Mouse (Mus musculus): Measurements from ENCODE around the gene Shroom4. TPM values are rescaled to one million over a fixed set of nuclear protein-coding genes. Genes with fewer than 3 reads are reported as not detected.

Shroom4 gene
- polyA plus RNA-seq, 1 experiment from 2014 or later: 4.4 TPM

- no peak overlapping the region for H3K4me3 ChIP-seq (ENCODE audit: low read depth, low read length)
- TF ChIP-seq EP300 (IDR thresholded peaks at IDR 0.05) (no peak), CTCF (IDR thresholded peaks at IDR 0.05) (no peak)
- no peak overlapping the region for H3K27ac ChIP-seq (ENCODE audit: low read length)
- no peaks in the 10 kb centered on the region for H3K36me3 ChIP-seq (ENCODE audit: insufficient read depth, low read length)
- no peak overlapping the region for H3K4me2 ChIP-seq (replicated peaks; ENCODE audit: low read depth, low read length)
- H3K9ac ChIP-seq (replicated peaks; ENCODE audit: low read depth): no peak overlapping the region
- H3K27me3 ChIP-seq (replicated peaks; ENCODE audit: insufficient read depth, low read length): no peaks in the 10 kb centered on the region
- H3K9me3 ChIP-seq (ENCODE audit: low read length): no peaks in the 10 kb centered on the region
- 58% methylated on average over 3 of the region's 3 CpGs for WGBS
- DNase-seq (ENCODE audit: low spot score) (no peak), ATAC-seq (no peak)
- H3K4me1 ChIP-seq (ENCODE audit: insufficient read depth, low read depth, low read length): no peaks in the 10 kb centered on the region
Observed at GRCm38 (mm10) chrX:6517217-6517616, 117.6 kb downstream of the Shroom4 start.

GRCm38 (mm10) chrX:6518421-6518820, 118.8 kb downstream of the Shroom4 start:
- ATAC-seq (peak; percentile 32), DNase-seq (ENCODE audit: low spot score) (peak; percentile 10)
- Histone ChIP-seq H3K27ac (ENCODE audit: low read length) (no peak overlapping the region), H3K36me3 (ENCODE audit: insufficient read depth, low read length) (no peaks in the 10 kb centered on the region), H3K27me3 (replicated peaks; ENCODE audit: insufficient read depth, low read length) (no peaks in the 10 kb centered on the region), H3K4me3 (ENCODE audit: low read depth, low read length) (no peak overlapping the region), H3K4me1 (ENCODE audit: insufficient read depth, low read depth, low read length) (no peaks in the 10 kb centered on the region), H3K4me2 (replicated peaks; ENCODE audit: low read depth, low read length) (no peak overlapping the region), H3K9ac (replicated peaks; ENCODE audit: low read depth) (no peak overlapping the region), H3K9me3 (ENCODE audit: low read length) (no peaks in the 10 kb centered on the region)
- no peak for TF ChIP-seq CTCF (IDR thresholded peaks at IDR 0.05)
- peak; percentile 67 for TF ChIP-seq EP300 (IDR thresholded peaks at IDR 0.05)
- 17% methylated on average over 2 of the region's 2 CpGs for WGBS

GRCm38 (mm10) chrX:6522935-6523334, 123.3 kb downstream of the Shroom4 start:
- no peaks in the 10 kb centered on the region for H3K36me3 ChIP-seq (ENCODE audit: insufficient read depth, low read length)
- ATAC-seq (no peak), DNase-seq (ENCODE audit: low spot score) (peak; percentile 50)
- no peak overlapping the region for H3K9ac ChIP-seq (replicated peaks; ENCODE audit: low read depth)
- H3K4me2 ChIP-seq (replicated peaks; ENCODE audit: low read depth, low read length): no peak overlapping the region
- H3K4me3 ChIP-seq (ENCODE audit: low read depth, low read length): no peak overlapping the region
- no peaks in the 10 kb centered on the region for H3K27me3 ChIP-seq (replicated peaks; ENCODE audit: insufficient read depth, low read length)
- H3K9me3 ChIP-seq (ENCODE audit: low read length): no peaks in the 10 kb centered on the region
- H3K4me1 ChIP-seq (ENCODE audit: insufficient read depth, low read depth, low read length): no peaks in the 10 kb centered on the region
- no peak overlapping the region for H3K27ac ChIP-seq (ENCODE audit: low read length)
- WGBS: 52% methylated on average over 2 of the region's 2 CpGs
- TF ChIP-seq EP300 (IDR thresholded peaks at IDR 0.05): no peak
- peak; percentile 60 for TF ChIP-seq CTCF (IDR thresholded peaks at IDR 0.05)

- no peaks in the 10 kb centered on the region for H3K4me1 ChIP-seq (ENCODE audit: insufficient read depth, low read depth, low read length)
- WGBS: 78% methylated on average over 2 of the region's 2 CpGs
- no peak for TF ChIP-seq EP300 (IDR thresholded peaks at IDR 0.05)
- no peak for TF ChIP-seq CTCF (IDR thresholded peaks at IDR 0.05)
- H3K36me3 ChIP-seq (ENCODE audit: insufficient read depth, low read length): no peaks in the 10 kb centered on the region
- H3K27me3 ChIP-seq (replicated peaks; ENCODE audit: insufficient read depth, low read length): no peaks in the 10 kb centered on the region
- H3K4me2 ChIP-seq (replicated peaks; ENCODE audit: low read depth, low read length): no peak overlapping the region
- DNase-seq (ENCODE audit: low spot score) (no peak), ATAC-seq (no peak)
- no peak overlapping the region for H3K4me3 ChIP-seq (ENCODE audit: low read depth, low read length)
- no peak overlapping the region for H3K9ac ChIP-seq (replicated peaks; ENCODE audit: low read depth)
- H3K27ac ChIP-seq (ENCODE audit: low read length): no peak overlapping the region
- H3K9me3 ChIP-seq (ENCODE audit: low read length): no peaks in the 10 kb centered on the region
Observed at GRCm38 (mm10) chrX:6536636-6537035, 137.0 kb downstream of the Shroom4 start.

GRCm38 (mm10) chrX:6537689-6538088, 138.0 kb downstream of the Shroom4 start:
- no peak for DNase-seq (ENCODE audit: low spot score)
- no peak for TF ChIP-seq EP300 (IDR thresholded peaks at IDR 0.05)
- no peak for TF ChIP-seq CTCF (IDR thresholded peaks at IDR 0.05)
- no peaks in the 10 kb centered on the region for H3K9me3 ChIP-seq (ENCODE audit: low read length)
- H3K4me3 ChIP-seq (ENCODE audit: low read depth, low read length): no peak overlapping the region
- no peak overlapping the region for H3K9ac ChIP-seq (replicated peaks; ENCODE audit: low read depth)
- H3K27ac ChIP-seq (ENCODE audit: low read length): no peak overlapping the region
- WGBS: 43% methylated on average over 2 of the region's 2 CpGs
- no peaks in the 10 kb centered on the region for H3K4me1 ChIP-seq (ENCODE audit: insufficient read depth, low read depth, low read length)
- H3K27me3 ChIP-seq (replicated peaks; ENCODE audit: insufficient read depth, low read length): no peaks in the 10 kb centered on the region
- H3K4me2 ChIP-seq (replicated peaks; ENCODE audit: low read depth, low read length): no peak overlapping the region
- no peaks in the 10 kb centered on the region for H3K36me3 ChIP-seq (ENCODE audit: insufficient read depth, low read length)
- no peak for ATAC-seq

GRCm38 (mm10) chrX:6565066-6565465, 165.4 kb downstream of the Shroom4 start:
- TF ChIP-seq CTCF (IDR thresholded peaks at IDR 0.05) (no peak), EP300 (IDR thresholded peaks at IDR 0.05) (no peak)
- no peak for ATAC-seq
- Histone ChIP-seq H3K4me1 (ENCODE audit: insufficient read depth, low read depth, low read length) (no peaks in the 10 kb centered on the region), H3K9ac (replicated peaks; ENCODE audit: low read depth) (no peak overlapping the region), H3K9me3 (ENCODE audit: low read length) (no peaks in the 10 kb centered on the region), H3K4me3 (ENCODE audit: low read depth, low read length) (no peak overlapping the region), H3K27me3 (replicated peaks; ENCODE audit: insufficient read depth, low read length) (no peaks in the 10 kb centered on the region), H3K4me2 (replicated peaks; ENCODE audit: low read depth, low read length) (no peak overlapping the region), H3K27ac (ENCODE audit: low read length) (no peak overlapping the region), H3K36me3 (ENCODE audit: insufficient read depth, low read length) (no peaks in the 10 kb centered on the region)
- no peak for DNase-seq (ENCODE audit: low spot score)
- 94% methylated on average over 1 of the region's 1 CpGs for WGBS

GRCm38 (mm10) chrX:6574511-6574910, 174.9 kb downstream of the Shroom4 start:
- H3K27me3 ChIP-seq (replicated peaks; ENCODE audit: insufficient read depth, low read length): no peaks in the 10 kb centered on the region
- WGBS: 60% methylated on average over 1 of the region's 1 CpGs
- no peak overlapping the region for H3K4me2 ChIP-seq (replicated peaks; ENCODE audit: low read depth, low read length)
- no peak overlapping the region for H3K4me3 ChIP-seq (ENCODE audit: low read depth, low read length)
- ATAC-seq (no peak), DNase-seq (ENCODE audit: low spot score) (peak; percentile 14)
- TF ChIP-seq CTCF (IDR thresholded peaks at IDR 0.05): no peak
- H3K9me3 ChIP-seq (ENCODE audit: low read length): no peaks in the 10 kb centered on the region
- H3K36me3 ChIP-seq (ENCODE audit: insufficient read depth, low read length): no peaks in the 10 kb centered on the region
- H3K9ac ChIP-seq (replicated peaks; ENCODE audit: low read depth): no peak overlapping the region
- no peak overlapping the region for H3K27ac ChIP-seq (ENCODE audit: low read length)
- no peaks in the 10 kb centered on the region for H3K4me1 ChIP-seq (ENCODE audit: insufficient read depth, low read depth, low read length)
